Mouse (Mus musculus) large intestine, adult 2 months (tissue): ENCODE results near the gene Slc44a5. TPM values are rescaled to one million over a fixed set of nuclear protein-coding genes. Genes with fewer than 3 reads are reported as not detected.
A peak's percentile ranks its signal among the peaks of the same experiment; 100 is the strongest.

Source experiments
- DNase-seq: peaks from one replicate; pipeline ENCODE4 v3.0.0-alpha.2; 2012; ENCODE audit warnings: low read depth, low spot score
- WGBS: fragments of 180-500 bp; shearing (Covaris S2); methylation state at CpG from one replicate; pipeline ENCODE4 v1.1.7; 2018; 5-methylcytosine and 5-hydroxymethylcytosine counted together
- polyA plus RNA-seq: library from polyadenylated mRNA; depleted of rRNA; stranded (reverse); fragments of >200 nt; gene quantifications from 2 replicates; pipeline ENCODE4 v1.2.3, GENCODE M21; 2012; rRNA removed

Gene Slc44a5
- 0.10 and 0.12 TPM in 2 replicates for polyA plus RNA-seq

GRCm38 (mm10) chr3:153973171-153973948 lies at the start of gene Slc44a5:
Slc44a5 (plus strand) TSS chr3:153973436.
- no peak for DNase-seq
- WGBS: 2% methylated on average over 62 of the region's 66 CpGs

DNA sequence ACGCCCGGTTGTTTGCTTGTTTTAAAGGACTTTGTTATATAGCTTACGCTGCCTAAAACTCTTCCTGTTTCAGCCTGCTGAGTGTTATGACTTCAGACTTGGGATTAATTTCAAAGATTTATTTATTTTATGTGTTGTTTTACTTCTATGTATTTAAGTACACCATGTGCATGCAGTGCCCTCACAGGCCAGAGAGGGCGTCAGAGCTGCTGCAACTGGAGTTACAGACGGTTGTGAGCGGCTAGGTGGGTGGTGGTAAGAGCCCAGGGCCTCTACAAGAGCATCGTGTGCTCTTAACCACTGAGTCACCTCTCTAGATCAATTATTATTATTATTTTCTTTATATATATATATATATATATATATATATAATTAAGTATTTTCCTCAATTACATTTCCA lies 46.9 kb upstream of the Slc44a5 start:
- no peak for DNase-seq
- 87% methylated on average over 7 of the region's 7 CpGs for WGBS

DNA sequence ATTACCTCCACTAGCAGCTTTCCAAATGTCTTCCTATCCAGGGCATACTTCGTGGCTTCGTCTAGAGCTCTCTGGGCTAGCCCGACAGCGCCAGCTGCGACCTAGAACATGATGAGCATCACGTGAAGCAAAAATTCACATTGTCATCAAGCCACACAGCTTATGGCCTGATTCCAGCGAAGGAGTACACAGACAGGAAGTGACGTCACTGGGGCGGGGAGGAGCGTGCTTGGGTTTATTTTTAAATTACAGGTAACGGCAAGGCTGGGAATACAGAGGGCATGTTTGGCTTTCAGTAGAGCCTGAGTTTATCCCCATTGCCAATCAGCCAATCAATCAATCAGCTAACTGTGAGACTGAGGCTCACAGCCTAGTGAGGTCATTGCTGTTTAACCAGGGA lies 43.7 kb upstream of the Slc44a5 start:
- no peak for DNase-seq
- 85% methylated on average over 11 of the region's 11 CpGs for WGBS

DNA sequence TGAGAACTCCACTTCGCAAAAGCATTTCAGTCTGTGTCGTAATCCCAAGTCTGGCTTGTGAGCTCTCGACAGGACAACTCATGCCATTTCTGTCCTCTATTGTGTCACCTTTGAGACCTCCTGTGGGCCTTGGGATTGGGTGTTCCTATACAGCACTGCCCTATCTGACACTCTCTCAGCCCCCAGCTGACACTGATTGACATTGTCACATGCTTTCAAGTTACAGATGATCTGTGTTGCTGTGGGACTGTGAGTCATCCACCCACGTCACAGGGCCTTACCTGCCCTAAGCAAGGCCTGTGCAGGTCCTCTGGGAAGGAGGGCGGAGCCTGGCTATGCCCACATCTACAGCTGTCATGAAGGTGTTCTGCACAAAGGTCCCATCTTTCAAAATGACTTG lies 40.8 kb upstream of the Slc44a5 start:
- no peak for DNase-seq
- 84% methylated on average over 5 of the region's 5 CpGs for WGBS

- no peak for DNase-seq
- WGBS: 82% methylated on average over 9 of the region's 9 CpGs
Measured at GRCm38 (mm10) chr3:153935878-153936277, 37.4 kb upstream of the Slc44a5 start.

DNA sequence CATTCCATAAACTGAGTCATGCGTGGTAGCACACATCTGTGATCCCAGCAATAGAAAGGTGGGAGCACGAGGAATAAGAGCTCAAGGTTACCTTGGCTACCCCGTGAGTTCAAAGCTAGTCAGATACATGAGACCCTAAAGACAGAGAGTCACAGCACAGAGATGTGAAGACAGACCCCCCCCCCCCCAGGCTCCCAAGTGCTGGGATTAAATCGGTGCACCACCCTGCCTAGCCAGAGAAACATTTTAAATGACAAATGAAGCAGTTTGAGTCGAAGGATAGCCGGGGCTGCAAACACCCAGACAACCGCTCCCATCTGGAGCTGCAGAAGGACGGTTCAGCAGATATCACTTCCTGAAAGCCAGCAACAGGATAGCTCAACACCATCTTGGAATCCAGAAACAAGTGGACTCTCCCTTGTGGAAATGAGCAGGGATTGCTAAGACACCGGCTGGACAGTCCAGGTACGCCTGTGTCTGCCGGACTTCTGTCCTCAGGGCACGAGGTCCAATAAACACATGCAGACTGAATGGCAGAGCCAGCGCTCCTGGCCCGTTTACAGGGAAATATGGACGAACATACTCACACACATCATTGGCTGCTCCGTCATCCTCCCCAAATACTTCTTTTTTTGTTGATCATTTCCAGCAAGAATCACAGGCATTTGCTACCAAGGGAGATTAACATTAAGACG lies 36.0 kb upstream of the Slc44a5 start:
- WGBS: 91% methylated on average over 17 of the region's 17 CpGs
- DNase-seq: no peak

DNA sequence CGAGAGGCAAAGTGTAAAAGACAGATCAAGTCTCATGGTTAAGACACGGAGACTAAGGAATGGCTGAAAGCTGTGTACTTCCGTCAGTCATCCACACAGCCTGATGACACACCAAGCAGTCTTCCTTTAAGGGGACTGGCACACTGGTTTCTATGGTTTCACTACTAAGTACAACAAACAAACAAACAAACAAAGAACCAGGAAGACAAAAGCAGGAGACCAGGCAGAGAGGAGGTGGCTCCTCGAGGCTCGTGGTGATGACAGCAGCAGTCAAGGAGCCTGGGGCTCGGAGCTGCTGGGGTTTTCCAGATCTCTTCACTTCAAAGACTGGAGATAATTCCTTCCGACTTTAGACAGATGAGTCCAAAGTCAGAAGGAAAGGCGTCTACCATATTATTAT lies 33.2 kb upstream of the Slc44a5 start:
- 85% methylated on average over 8 of the region's 8 CpGs for WGBS
- no peak for DNase-seq

GRCm38 (mm10) chr3:153940486-153940885 lies 32.8 kb upstream of the Slc44a5 start:
- no peak for DNase-seq
- WGBS: 86% methylated on average over 9 of the region's 9 CpGs

DNA sequence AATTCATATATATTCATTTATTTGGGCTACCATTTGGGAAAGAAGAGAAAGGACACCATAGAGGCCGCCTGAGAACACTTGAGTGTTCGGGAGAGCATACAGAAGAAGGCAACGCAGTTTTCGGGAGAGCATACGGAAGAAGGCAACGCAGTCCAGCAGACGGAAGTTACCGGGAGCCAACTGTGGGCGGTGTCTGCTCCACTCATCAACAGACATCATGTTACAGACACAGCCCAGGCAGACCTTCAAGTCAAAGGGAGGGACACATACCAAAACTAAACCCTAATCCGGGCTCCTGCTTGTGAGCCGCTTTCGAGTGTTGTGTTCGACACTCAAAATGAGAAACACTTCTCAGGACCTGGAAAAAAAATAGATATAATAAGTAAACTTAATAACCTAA lies 31.6 kb upstream of the Slc44a5 start:
- no peak for DNase-seq
- 95% methylated on average over 13 of the region's 13 CpGs for WGBS

GRCm38 (mm10) chr3:153943003-153943640 lies 30.1 kb upstream of the Slc44a5 start:
- 15% methylated on average over 12 of the region's 12 CpGs for WGBS
- DNase-seq: peak; percentile 46

- WGBS: under 1% methylated on average over 19 of the region's 19 CpGs
- DNase-seq: peak; percentile 31
Measured at GRCm38 (mm10) chr3:153943901-153944334, 29.3 kb upstream of the Slc44a5 start.

GRCm38 (mm10) chr3:153944335-153944990 lies 28.8 kb upstream of the Slc44a5 start, which contains the start of gene Acadm:
Acadm (minus strand) TSS chr3:153944632.
- WGBS: under 1% methylated on average over 41 of the region's 41 CpGs
- peak; percentile 93 for DNase-seq

GRCm38 (mm10) chr3:153947271-153947670 lies 26.0 kb upstream of the Slc44a5 start:
- WGBS: 69% methylated on average over 4 of the region's 4 CpGs
- no peak for DNase-seq

DNA sequence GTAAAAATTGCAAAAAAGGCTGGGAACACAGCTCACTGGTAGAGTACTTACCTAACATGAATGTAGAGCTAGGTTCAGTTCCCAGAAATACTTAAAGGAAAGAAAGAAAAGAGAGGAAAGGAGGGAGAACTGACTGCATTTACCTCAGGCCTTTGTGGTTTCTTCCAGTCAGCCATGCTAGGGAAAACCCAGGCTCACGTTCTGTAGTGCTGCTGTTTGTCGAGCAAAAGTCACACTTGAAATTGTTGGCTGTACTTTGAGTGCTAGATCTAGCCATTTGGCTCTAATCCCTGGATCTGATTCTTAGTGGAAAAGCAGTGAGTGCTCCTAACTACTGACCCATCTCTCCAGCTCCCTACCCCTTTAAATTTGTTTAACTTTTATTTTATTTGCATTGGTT lies 25.1 kb upstream of the Slc44a5 start:
- 66% methylated on average over 2 of the region's 2 CpGs for WGBS
- DNase-seq: no peak

GRCm38 (mm10) chr3:153957916-153958315 lies 15.3 kb upstream of the Slc44a5 start:
- 83% methylated on average over 5 of the region's 5 CpGs for WGBS
- DNase-seq: no peak

DNA sequence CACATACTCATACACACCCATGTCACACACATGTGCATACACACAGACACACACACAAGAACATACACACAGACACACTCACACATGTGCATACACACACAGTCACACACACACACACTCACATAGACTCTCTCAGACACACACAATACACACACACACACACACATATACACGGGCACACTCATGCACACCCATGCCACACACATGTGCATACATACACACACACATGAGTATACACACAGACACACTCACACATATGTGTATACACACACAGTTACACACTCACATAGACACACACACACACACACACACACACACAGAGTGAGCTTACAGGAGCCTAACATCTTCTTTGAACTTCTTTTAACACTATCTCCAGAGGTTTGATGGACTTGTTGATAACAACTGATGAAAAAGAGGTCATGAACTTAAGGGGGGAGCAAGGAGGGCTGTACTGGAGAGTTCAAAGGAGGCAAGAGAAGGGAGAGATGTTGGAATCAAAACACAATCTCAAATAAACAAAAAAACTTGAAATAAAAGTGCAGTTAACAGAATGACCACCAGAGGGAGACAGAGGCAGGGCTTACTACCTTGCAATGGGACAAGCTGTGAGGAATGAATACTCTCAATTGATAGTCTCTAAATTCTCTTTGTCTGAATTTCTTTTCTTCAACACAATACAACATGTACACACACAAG lies 14.1 kb upstream of the Slc44a5 start:
- WGBS: 96% methylated on average over 1 of the region's 1 CpGs
- peak; percentile 8 for DNase-seq

DNA sequence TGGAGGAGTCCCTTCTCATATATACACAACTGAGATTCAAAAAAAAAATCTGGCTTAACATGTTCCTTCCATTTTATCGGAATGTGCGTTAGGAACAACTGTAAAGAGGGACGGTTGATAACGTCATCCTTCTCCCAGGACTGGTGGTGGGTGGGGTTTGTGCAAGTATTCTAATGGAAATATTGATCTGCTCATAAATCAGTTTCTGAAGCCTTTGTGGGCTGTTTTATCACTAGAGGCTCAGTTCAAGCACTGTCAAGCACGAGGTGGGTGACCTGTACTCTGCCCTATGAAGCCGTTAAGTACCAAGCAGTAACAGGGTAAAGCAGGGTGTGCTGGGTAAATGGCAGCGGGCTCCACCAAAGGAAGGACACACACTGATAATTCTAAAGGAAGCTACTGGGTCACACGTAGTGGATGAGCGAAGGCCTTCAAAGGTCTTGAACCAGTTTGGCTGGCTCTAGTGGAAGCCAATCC lies 13.5 kb upstream of the Slc44a5 start:
- WGBS: 65% methylated on average over 9 of the region's 9 CpGs
- DNase-seq: no peak

GRCm38 (mm10) chr3:153960884-153961283 lies 12.4 kb upstream of the Slc44a5 start:
- WGBS: 35% methylated on average over 2 of the region's 2 CpGs
- no peak for DNase-seq

DNA sequence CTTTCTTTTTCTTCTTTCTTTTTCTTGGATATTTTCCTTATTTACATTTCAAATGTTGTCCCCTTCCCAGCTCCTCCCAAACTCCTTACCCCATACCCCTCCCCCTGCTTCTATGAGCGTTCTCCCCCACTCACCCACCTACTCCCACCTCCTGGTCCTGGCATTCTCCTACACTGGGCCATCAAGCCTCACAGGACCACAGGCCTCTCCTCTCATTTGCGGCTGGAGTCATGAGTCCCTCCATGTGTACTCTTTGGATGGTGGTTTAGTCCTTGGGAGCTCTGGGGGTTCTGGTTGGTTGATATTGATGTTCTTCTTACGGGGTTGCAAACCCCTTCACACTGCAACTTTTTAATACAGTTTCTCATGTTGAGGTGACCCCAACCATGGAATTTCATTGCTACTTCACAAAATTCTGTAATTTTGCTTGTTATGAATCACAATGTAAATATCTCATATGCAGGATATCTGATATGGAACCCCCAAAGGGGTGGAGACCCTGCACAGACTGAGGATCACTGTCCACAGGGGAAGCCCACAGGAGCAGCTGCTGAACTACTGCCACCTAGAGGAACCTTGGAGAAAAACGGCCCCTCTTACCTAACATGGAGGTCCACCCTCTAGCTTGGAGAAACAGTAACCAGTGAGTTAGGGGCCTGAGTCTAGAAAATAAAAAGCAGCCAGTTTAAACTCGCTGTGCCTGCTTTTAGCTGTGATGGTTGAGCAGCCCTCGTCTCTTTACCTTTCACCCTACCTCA lies 11.4 kb upstream of the Slc44a5 start:
- no peak for DNase-seq
- 58% methylated on average over 6 of the region's 6 CpGs for WGBS
